Comparison of ENCODE assay signal across 9 mouse cellular contexts in genomic region chr11:108425592-108425921, GRCm38 (mm10). TPM values are rescaled to one million over a fixed set of nuclear protein-coding genes. Genes with fewer than 3 reads are reported as not detected.
DNase-seq lines count a peak whose midpoint lies in the region; ATAC-seq and TF ChIP-seq lines count a peak whose summit lies in the region.
"Had no signal": no experiment of that assay in that cellular context is flagged by ENCODE, and none has a peak within 500 bp of the region (broad histone marks: within the 10 kb centered on the region; RNA-seq: fewer than 3 reads in every experiment).

No protein-coding gene starts in this region.

- peak overlapping the region; percentile 61 for H3K9ac ChIP-seq in intestine, postnatal 0 days (ENCODE audit: low read depth, low read length)
- peak overlapping the region; percentile 57 for H3K9ac ChIP-seq in midbrain, embryonic 14.5 days (replicated peaks; ENCODE audit: low read length)

- TF ChIP-seq POLR2A in thymus, adult 2 months (IDR thresholded peaks at IDR 0.05; ENCODE audit: control insufficient read depth, extremely low read depth, insufficient read depth, low read length, poor library complexity), result no peak

- intact Hi-C loops in gastrocnemius, postnatal 36 days (cut with DNase I), result loop anchor here (10.0 kb wide), 1 partner anchor 801 kb away; no protein-coding TSS in a partner anchor

- peaks cover 5% of the 10 kb centered on the region; the same call in 1 of the 2 replicates for H3K27me3 ChIP-seq in thymus, adult 2 months (ENCODE audit: control insufficient read depth, insufficient read depth, low read length)
- H3K27me3 ChIP-seq in intestine, postnatal 0 days (replicated peaks; ENCODE audit: control insufficient read depth, insufficient read depth, low read length), result no peaks in the 10 kb centered on the region
- H3K27me3 ChIP-seq in midbrain, embryonic 14.5 days (ENCODE audit: control insufficient read depth, insufficient read depth, low read length), result no peaks in the 10 kb centered on the region

- no peaks in the 10 kb centered on the region for H3K36me3 ChIP-seq in thymus, adult 2 months (ENCODE audit: control insufficient read depth, insufficient read depth, low read length)
- no peaks in the 10 kb centered on the region for H3K36me3 ChIP-seq in intestine, postnatal 0 days (ENCODE audit: control insufficient read depth, insufficient read depth)
- no peaks in the 10 kb centered on the region for H3K36me3 ChIP-seq in midbrain, embryonic 14.5 days (ENCODE audit: control insufficient read depth, insufficient read depth, low read length)
- H3K36me3 ChIP-seq: G1E had no signal

- no peaks in the 10 kb centered on the region for H3K9me3 ChIP-seq in intestine, postnatal 0 days (ENCODE audit: control insufficient read depth)
- H3K9me3 ChIP-seq in midbrain, embryonic 14.5 days (ENCODE audit: control insufficient read depth, low read length), result no peaks in the 10 kb centered on the region

- H3K4me2 ChIP-seq in intestine, postnatal 0 days (replicated peaks; ENCODE audit: low read depth), result peak overlapping the region; percentile 81
- peak overlapping the region; percentile 73 for H3K4me2 ChIP-seq in midbrain, embryonic 14.5 days (ENCODE audit: low read length)

- H3K4me1 ChIP-seq in thymus, adult 2 months (replicated peaks; ENCODE audit: control insufficient read depth, insufficient read depth, low read length), result peaks cover 6% of the 10 kb centered on the region; the same call in 1 of the 2 replicates
- no peaks in the 10 kb centered on the region for H3K4me1 ChIP-seq in intestine, postnatal 0 days (replicated peaks; ENCODE audit: control insufficient read depth, insufficient read depth, low read length)
- H3K4me1 ChIP-seq in midbrain, embryonic 14.5 days (ENCODE audit: control insufficient read depth, insufficient read depth, low read length), result peaks cover 15% of the 10 kb centered on the region

- no peak for TF ChIP-seq CTCF in thymus, adult 2 months (IDR thresholded peaks at IDR 0.05; ENCODE audit: borderline replicate concordance, control insufficient read depth, extremely low read depth, insufficient read depth, low read length, poor library complexity)
- TF ChIP-seq CTCF in intestine, postnatal 0 days (IDR thresholded peaks at IDR 0.05; ENCODE audit: low read depth), result no peak

- peak overlapping the region; percentile 49 for H3K4me3 ChIP-seq in thymus, adult 2 months (ENCODE audit: control insufficient read depth, insufficient read depth, low read length)
- H3K4me3 ChIP-seq in intestine, postnatal 0 days (ENCODE audit: low read depth, low read length), result peak overlapping the region; percentile 52
- peak overlapping the region; percentile 57 for H3K4me3 ChIP-seq in midbrain, embryonic 14.5 days (replicated peaks; ENCODE audit: low read depth, low read length)

- peak; percentile 26; the same call in 1 of the 2 replicates for ATAC-seq in intestine, postnatal 0 days
- ATAC-seq in midbrain, embryonic 14.5 days (ENCODE audit: low FRiP score, low TSS enrichment), result peak; percentile 35; the same call in 1 of the 2 replicates
- no peak for ATAC-seq in granulocyte monocyte progenitor cell, adult 5-6 weeks (replicated peaks; ENCODE audit: poor library complexity, severe bottlenecking)

- DNase-seq in gastrocnemius, adult 18-20 months (ENCODE audit: low spot score), result peak; percentile 11
- DNase-seq in gastrocnemius, postnatal 36 days, result no peak
- DNase-seq in thymus, adult 2 months, result no peak
- DNase-seq in thymus, postnatal 14 days, result no peak
- DNase-seq in midbrain, embryonic 14.5 days, result no peak
- DNase-seq in urinary bladder, postnatal 25 days (ENCODE audit: low spot score), result no peak

- H3K27ac ChIP-seq in thymus, adult 2 months (ENCODE audit: control insufficient read depth, insufficient read depth, low read length), result no peak overlapping the region
- no peak overlapping the region for H3K27ac ChIP-seq in intestine, postnatal 0 days (ENCODE audit: low read depth, low read length)
- peak overlapping the region; percentile 13; the same call in 1 of the 2 replicates for H3K27ac ChIP-seq in midbrain, embryonic 14.5 days (replicated peaks; ENCODE audit: low read depth, low read length)

- 25% methylated on average over 14 of the region's 14 CpGs for whole genome bisulfite sequencing in thymus, adult 2 months
- WGBS in intestine, postnatal 0 days, result 9% methylated on average over 14 of the region's 14 CpGs
- 8% methylated on average over 14 of the region's 14 CpGs for whole genome bisulfite sequencing in midbrain, embryonic 14.5 days

RNA-seq across cellular contexts. Expression of gene Cep112, which starts 0.6 kb away (rescaled TPM):
- total RNA-seq in gastrocnemius, adult 18-20 months (2021), result 1 to 10 TPM; 1.6 to 1.8 TPM
- total RNA-seq in gastrocnemius, postnatal 36 days (2021), result 1 to 10 TPM; 1.9 to 2.2 TPM
- 0.07 and 0.14 TPM in 2 replicates for polyA plus RNA-seq in thymus, adult 2 months (2012; rRNA removed)
- polyA plus RNA-seq in intestine, postnatal 0 days (2015; fragmentation: Nextera tagmentation; extraction: Ambion mirVana), result 3.8 and 3.9 TPM in 2 replicates
- polyA plus RNA-seq in midbrain, embryonic 14.5 days (2014; fragmentation: Nextera tagmentation; extraction: Ambion mirVana), result 24.4 and 28.7 TPM in 2 replicates
- 5.0 TPM in 1 of 2 replicates, not detected in the other for total RNA-seq in granulocyte monocyte progenitor cell, adult 5-6 weeks (2014; fragmentation: Nextera tagmentation)
- total RNA-seq in granulocyte monocyte progenitor cell, adult 5-6 weeks (2017), result not detected in 2 replicates
- polyA plus RNA-seq: G1E had no signal
